Mouse (Mus musculus): ENCODE results near the gene Cacfd1. TPM values are rescaled to one million over a fixed set of nuclear protein-coding genes. Genes with fewer than 3 reads are reported as not detected.

The Cacfd1 gene
- polyA plus RNA-seq, 1 experiment from 2014 or later: 103 TPM

DNA sequence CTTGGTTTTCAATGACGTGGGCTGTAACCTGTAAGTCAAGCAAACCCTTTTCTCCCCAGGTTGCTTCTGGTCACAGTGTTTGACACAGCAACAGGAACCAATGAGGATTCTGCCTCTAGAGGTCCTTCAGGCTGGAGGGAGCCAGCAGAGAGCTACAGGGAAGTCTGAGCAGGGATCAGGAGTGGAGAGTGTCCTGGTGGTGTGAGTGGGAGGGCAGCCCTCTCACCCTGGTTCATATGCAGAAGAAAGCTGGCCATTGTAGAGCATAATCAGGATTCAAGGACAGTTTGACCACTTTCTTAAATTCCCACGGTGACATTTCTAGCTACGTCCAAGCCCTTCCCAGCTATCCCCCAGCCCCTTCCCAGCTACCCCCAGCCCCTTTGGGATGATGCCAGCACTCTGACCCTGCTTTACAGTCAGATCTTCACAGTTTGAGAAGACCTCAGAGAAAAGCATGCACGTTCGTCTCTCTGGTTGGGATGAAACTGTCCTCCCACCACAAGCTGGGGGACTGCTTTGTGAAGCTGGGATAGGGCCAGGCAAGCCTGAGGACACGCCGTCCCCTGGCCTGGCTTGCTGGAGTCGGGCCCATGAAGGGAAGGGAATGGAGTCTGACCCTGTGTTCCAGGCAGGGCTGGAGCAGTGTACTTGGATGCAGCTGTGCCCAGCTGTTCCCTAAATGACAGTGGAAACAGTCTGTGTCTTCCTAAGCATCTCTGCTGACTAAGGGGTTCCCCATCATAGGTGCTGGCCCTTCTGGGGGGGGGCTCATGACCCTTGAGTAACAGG lies 36.4 kb downstream of the Cacfd1 start:
- no peaks in the 10 kb centered on the region for H3K27me3 ChIP-seq (ENCODE audit: control insufficient read depth, insufficient read depth, low read length)
- WGBS: 69% methylated on average over 8 of the region's 8 CpGs

GRCm38 (mm10) chr2:27049408-27049807 lies 39.7 kb downstream of the Cacfd1 start:
- no peaks in the 10 kb centered on the region for H3K36me3 ChIP-seq (ENCODE audit: control insufficient read depth, insufficient read depth, low read length)
- 49% methylated on average over 6 of the region's 6 CpGs for WGBS
- H3K4me2 ChIP-seq (ENCODE audit: low read depth, low read length, severe bottlenecking): no peak overlapping the region
- no peaks in the 10 kb centered on the region for H3K4me1 ChIP-seq (replicated peaks; ENCODE audit: control insufficient read depth, insufficient read depth, low read length)
- H3K9me3 ChIP-seq (ENCODE audit: control insufficient read depth, low read length): no peaks in the 10 kb centered on the region
- no peak overlapping the region for H3K4me3 ChIP-seq (ENCODE audit: low read depth, low read length)
- ATAC-seq (replicated peaks; ENCODE audit: low FRiP score) (no peak), DNase-seq (ENCODE audit: low spot score) (no peak)
- H3K27me3 ChIP-seq (ENCODE audit: control insufficient read depth, insufficient read depth, low read length): no peaks in the 10 kb centered on the region
- no peak overlapping the region for H3K9ac ChIP-seq (ENCODE audit: low read length)
- H3K27ac ChIP-seq (ENCODE audit: low read depth, low read length): no peak overlapping the region

More for the DNA sequence above, 36.4 kb downstream of the Cacfd1 start:
- Histone ChIP-seq H3K36me3 (ENCODE audit: control insufficient read depth, insufficient read depth, low read length) (no peaks in the 10 kb centered on the region), H3K27ac (ENCODE audit: low read depth, low read length) (no peak overlapping the region), H3K4me1 (replicated peaks; ENCODE audit: control insufficient read depth, insufficient read depth, low read length) (no peaks in the 10 kb centered on the region), H3K4me2 (ENCODE audit: low read depth, low read length, severe bottlenecking) (no peak overlapping the region), H3K9ac (ENCODE audit: low read length) (no peak overlapping the region), H3K9me3 (ENCODE audit: control insufficient read depth, low read length) (no peaks in the 10 kb centered on the region), H3K4me3 (ENCODE audit: low read depth, low read length) (no peak overlapping the region)
- no peak for DNase-seq (ENCODE audit: low spot score)
- no peak for ATAC-seq (replicated peaks; ENCODE audit: low FRiP score)

DNA sequence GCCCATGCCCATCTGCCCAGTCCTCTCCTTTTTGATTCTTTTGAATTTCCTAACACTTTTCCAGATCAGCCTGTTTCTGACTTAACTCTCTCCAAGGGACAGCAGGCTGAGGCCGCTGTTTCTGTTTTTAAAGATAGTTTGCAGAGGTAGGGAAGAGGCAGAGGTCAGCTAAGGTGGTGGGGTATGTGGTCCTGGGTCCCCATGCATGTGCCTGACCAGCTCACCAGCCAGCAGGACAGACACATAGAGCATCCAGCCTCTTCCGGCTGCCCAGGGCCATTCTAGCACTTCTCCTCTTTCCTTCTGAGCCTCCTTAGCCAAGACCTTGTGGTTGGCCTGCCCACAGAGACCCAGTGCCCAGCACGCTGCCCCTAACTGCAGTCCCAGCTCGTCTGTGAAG lies 48.5 kb downstream of the Cacfd1 start:
- H3K4me1 ChIP-seq (replicated peaks; ENCODE audit: control insufficient read depth, insufficient read depth, low read length): no peaks in the 10 kb centered on the region
- H3K4me3 ChIP-seq (ENCODE audit: low read depth, low read length): no peak overlapping the region
- H3K9me3 ChIP-seq (ENCODE audit: control insufficient read depth, low read length): no peaks in the 10 kb centered on the region
- H3K4me2 ChIP-seq (ENCODE audit: low read depth, low read length, severe bottlenecking): no peak overlapping the region
- 67% methylated on average over 4 of the region's 4 CpGs for WGBS
- DNase-seq (ENCODE audit: low spot score) (no peak), ATAC-seq (replicated peaks; ENCODE audit: low FRiP score) (no peak)
- no peaks in the 10 kb centered on the region for H3K27me3 ChIP-seq (ENCODE audit: control insufficient read depth, insufficient read depth, low read length)
- no peaks in the 10 kb centered on the region for H3K36me3 ChIP-seq (ENCODE audit: control insufficient read depth, insufficient read depth, low read length)
- H3K9ac ChIP-seq (ENCODE audit: low read length): no peak overlapping the region
- no peak overlapping the region for H3K27ac ChIP-seq (ENCODE audit: low read depth, low read length)

- Histone ChIP-seq H3K9me3 (ENCODE audit: control insufficient read depth, low read length) (no peaks in the 10 kb centered on the region), H3K4me3 (ENCODE audit: low read depth, low read length) (no peak overlapping the region), H3K27me3 (ENCODE audit: control insufficient read depth, insufficient read depth, low read length) (no peaks in the 10 kb centered on the region), H3K9ac (ENCODE audit: low read length) (no peak overlapping the region), H3K4me2 (ENCODE audit: low read depth, low read length, severe bottlenecking) (no peak overlapping the region), H3K27ac (ENCODE audit: low read depth, low read length) (no peak overlapping the region), H3K4me1 (replicated peaks; ENCODE audit: control insufficient read depth, insufficient read depth, low read length) (no peaks in the 10 kb centered on the region), H3K36me3 (ENCODE audit: control insufficient read depth, insufficient read depth, low read length) (no peaks in the 10 kb centered on the region)
- DNase-seq (ENCODE audit: low spot score) (no peak), ATAC-seq (replicated peaks; ENCODE audit: low FRiP score) (no peak)
- 65% methylated on average over 12 of the region's 12 CpGs for WGBS
Observed at GRCm38 (mm10) chr2:27058751-27059150, 49.0 kb downstream of the Cacfd1 start.

GRCm38 (mm10) chr2:27059187-27059586 lies 49.5 kb downstream of the Cacfd1 start:
- Histone ChIP-seq H3K9me3 (ENCODE audit: control insufficient read depth, low read length) (no peaks in the 10 kb centered on the region), H3K4me2 (ENCODE audit: low read depth, low read length, severe bottlenecking) (no peak overlapping the region), H3K27me3 (ENCODE audit: control insufficient read depth, insufficient read depth, low read length) (no peaks in the 10 kb centered on the region), H3K27ac (ENCODE audit: low read depth, low read length) (no peak overlapping the region), H3K36me3 (ENCODE audit: control insufficient read depth, insufficient read depth, low read length) (no peaks in the 10 kb centered on the region), H3K9ac (ENCODE audit: low read length) (no peak overlapping the region), H3K4me3 (ENCODE audit: low read depth, low read length) (no peak overlapping the region), H3K4me1 (replicated peaks; ENCODE audit: control insufficient read depth, insufficient read depth, low read length) (no peaks in the 10 kb centered on the region)
- DNase-seq (ENCODE audit: low spot score) (no peak), ATAC-seq (replicated peaks; ENCODE audit: low FRiP score) (no peak)
- WGBS: 92% methylated on average over 9 of the region's 9 CpGs

DNA sequence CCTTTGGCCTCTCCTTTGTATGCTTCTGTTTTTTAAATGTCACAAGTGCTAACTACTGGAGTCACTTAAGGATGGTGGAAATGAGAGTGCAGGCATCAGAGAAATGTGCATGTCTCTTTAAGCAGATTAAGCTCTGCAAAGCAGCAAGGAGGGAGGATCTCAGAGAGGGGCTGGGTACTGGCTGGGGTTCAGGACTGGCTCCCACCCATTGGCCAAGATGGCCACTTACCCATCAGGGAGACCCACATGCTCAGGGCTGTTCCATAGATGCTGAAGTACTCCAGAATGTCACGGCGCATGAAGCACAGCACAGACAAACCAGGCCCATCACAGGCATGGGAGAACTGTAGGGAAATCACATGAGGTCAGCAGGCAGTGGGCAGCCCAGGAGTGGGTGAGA lies 57.4 kb downstream of the Cacfd1 start:
- no peak for DNase-seq (ENCODE audit: low spot score)
- Histone ChIP-seq H3K4me3 (ENCODE audit: low read depth, low read length) (no peak overlapping the region), H3K36me3 (ENCODE audit: control insufficient read depth, insufficient read depth, low read length) (no peaks in the 10 kb centered on the region), H3K27ac (ENCODE audit: low read depth, low read length) (no peak overlapping the region), H3K9ac (ENCODE audit: low read length) (no peak overlapping the region), H3K9me3 (ENCODE audit: control insufficient read depth, low read length) (no peaks in the 10 kb centered on the region), H3K27me3 (ENCODE audit: control insufficient read depth, insufficient read depth, low read length) (no peaks in the 10 kb centered on the region), H3K4me2 (ENCODE audit: low read depth, low read length, severe bottlenecking) (no peak overlapping the region), H3K4me1 (replicated peaks; ENCODE audit: control insufficient read depth, insufficient read depth, low read length) (no peaks in the 10 kb centered on the region)
- ATAC-seq (replicated peaks; ENCODE audit: low FRiP score): no peak
- 72% methylated on average over 2 of the region's 2 CpGs for WGBS

DNA sequence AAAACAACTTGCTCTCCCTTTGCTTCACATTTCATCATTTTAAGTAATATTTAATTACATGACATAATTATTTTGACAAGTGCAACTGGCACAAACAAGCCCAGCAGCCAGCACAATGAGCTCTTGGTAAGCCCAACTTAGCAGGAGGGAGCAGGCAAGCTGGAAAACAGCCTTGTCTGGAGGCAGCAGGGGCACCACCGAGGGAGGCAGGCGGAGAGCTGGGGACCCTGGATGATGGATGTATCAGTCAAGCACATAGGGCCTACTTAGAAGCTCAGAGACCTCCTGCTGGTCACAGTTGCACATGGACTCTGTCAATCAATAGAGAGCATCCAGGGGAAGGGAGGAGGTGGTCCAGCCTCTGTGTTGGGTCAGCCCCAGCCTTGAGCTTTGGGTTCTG lies 58.3 kb downstream of the Cacfd1 start:
- Histone ChIP-seq H3K9me3 (ENCODE audit: control insufficient read depth, low read length) (no peaks in the 10 kb centered on the region), H3K4me3 (ENCODE audit: low read depth, low read length) (no peak overlapping the region)
- whole genome bisulfite sequencing: 60% methylated on average over 2 of the region's 2 CpGs

GRCm38 (mm10) chr2:27069646-27070045 lies 59.9 kb downstream of the Cacfd1 start:
- ATAC-seq (replicated peaks; ENCODE audit: low FRiP score): no peak
- no peaks in the 10 kb centered on the region for H3K27me3 ChIP-seq (ENCODE audit: control insufficient read depth, insufficient read depth, low read length)
- H3K36me3 ChIP-seq (ENCODE audit: control insufficient read depth, insufficient read depth, low read length): no peaks in the 10 kb centered on the region
- no peaks in the 10 kb centered on the region for H3K4me1 ChIP-seq (replicated peaks; ENCODE audit: control insufficient read depth, insufficient read depth, low read length)
- H3K9ac ChIP-seq (ENCODE audit: low read length): no peak overlapping the region
- H3K4me3 ChIP-seq (ENCODE audit: low read depth, low read length): no peak overlapping the region
- H3K4me2 ChIP-seq (ENCODE audit: low read depth, low read length, severe bottlenecking): no peak overlapping the region
- H3K9me3 ChIP-seq (ENCODE audit: control insufficient read depth, low read length): no peaks in the 10 kb centered on the region
- 62% methylated on average over 3 of the region's 3 CpGs for WGBS
- no peak for DNase-seq (ENCODE audit: low spot score)
- H3K27ac ChIP-seq (ENCODE audit: low read depth, low read length): no peak overlapping the region

More for the DNA sequence above, 58.3 kb downstream of the Cacfd1 start:
- Histone ChIP-seq H3K27me3 (ENCODE audit: control insufficient read depth, insufficient read depth, low read length) (no peaks in the 10 kb centered on the region), H3K9ac (ENCODE audit: low read length) (no peak overlapping the region), H3K27ac (ENCODE audit: low read depth, low read length) (no peak overlapping the region), H3K36me3 (ENCODE audit: control insufficient read depth, insufficient read depth, low read length) (no peaks in the 10 kb centered on the region), H3K4me1 (replicated peaks; ENCODE audit: control insufficient read depth, insufficient read depth, low read length) (no peaks in the 10 kb centered on the region), H3K4me2 (ENCODE audit: low read depth, low read length, severe bottlenecking) (no peak overlapping the region)
- DNase-seq (ENCODE audit: low spot score) (no peak), ATAC-seq (replicated peaks; ENCODE audit: low FRiP score) (no peak)

DNA sequence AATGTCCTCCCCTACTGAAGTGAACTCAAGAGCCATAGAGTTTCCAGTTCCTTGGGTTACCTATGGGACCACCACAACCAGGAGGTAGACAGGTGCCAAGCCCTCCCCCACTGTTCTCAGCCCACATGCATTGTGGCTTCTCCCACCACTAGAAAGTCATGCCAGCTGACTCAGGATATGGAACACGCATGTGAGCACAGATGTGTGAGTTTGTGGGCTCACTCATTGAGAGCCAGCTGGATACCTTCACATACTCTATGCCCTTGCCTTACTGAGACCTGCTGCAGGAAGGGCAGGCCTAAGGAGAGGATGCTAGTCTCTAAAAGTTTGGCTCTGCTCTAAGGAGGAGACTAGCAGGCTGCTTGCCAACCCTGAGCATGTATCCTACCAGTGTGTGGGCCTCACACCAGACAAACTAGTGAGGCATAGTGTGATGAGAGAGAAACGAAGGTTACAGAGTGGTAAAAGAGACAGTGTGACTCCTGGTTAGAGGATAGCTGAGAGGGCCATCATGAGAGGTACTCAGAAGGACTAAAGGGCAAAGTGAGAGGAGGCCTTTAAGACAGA lies 60.6 kb downstream of the Cacfd1 start:
- Histone ChIP-seq H3K9ac (ENCODE audit: low read length) (no peak overlapping the region), H3K27me3 (ENCODE audit: control insufficient read depth, insufficient read depth, low read length) (no peaks in the 10 kb centered on the region), H3K4me2 (ENCODE audit: low read depth, low read length, severe bottlenecking) (no peak overlapping the region), H3K27ac (ENCODE audit: low read depth, low read length) (no peak overlapping the region), H3K9me3 (ENCODE audit: control insufficient read depth, low read length) (no peaks in the 10 kb centered on the region), H3K4me1 (replicated peaks; ENCODE audit: control insufficient read depth, insufficient read depth, low read length) (no peaks in the 10 kb centered on the region), H3K4me3 (ENCODE audit: low read depth, low read length) (no peak overlapping the region), H3K36me3 (ENCODE audit: control insufficient read depth, insufficient read depth, low read length) (no peaks in the 10 kb centered on the region)
- 71% methylated on average over 2 of the region's 2 CpGs for WGBS
- no peak for DNase-seq (ENCODE audit: low spot score)
- ATAC-seq (replicated peaks; ENCODE audit: low FRiP score): no peak

All from forebrain, embryonic 11.5 days (tissue).